In the genomic region with DNA sequence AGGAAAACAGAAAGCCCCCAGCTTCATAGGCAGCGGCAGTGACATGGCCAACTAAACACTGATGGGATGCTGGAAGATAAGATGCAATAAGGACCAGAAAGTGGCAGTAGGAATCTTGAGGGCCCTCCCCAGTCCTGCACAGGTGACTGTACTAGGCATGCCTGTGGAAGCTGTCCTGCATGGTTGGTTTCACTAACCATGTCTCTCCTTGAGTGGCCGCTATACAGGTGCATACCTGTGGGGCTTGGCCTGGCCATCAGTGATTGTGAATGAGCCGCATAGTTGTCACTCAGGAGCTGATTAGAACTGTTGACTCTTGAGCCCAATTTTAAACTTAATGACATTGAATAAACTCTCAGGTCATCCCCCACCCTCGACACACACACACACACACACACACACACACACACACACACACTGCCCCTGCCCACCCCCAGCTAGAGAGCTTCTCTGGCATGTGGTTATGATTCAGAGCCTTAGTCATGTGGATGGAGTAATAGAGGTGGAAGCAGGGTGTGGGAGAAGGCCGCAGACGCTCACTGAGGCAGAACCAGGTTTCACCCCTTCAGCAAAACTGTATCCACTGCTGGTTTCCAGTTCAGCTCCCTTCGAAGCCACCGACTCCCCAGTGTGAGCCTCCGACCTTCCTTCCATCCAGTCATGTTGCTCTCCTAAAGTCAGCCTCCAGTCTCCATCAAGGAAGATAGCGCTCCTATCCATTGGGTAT, we compare ENCODE assay signal across 23 mouse cellular contexts.
DNase-seq lines count a peak whose midpoint lies in the region; ATAC-seq lines count a peak whose summit lies in the region.
"Had no signal": no experiment of that assay in that cellular context is flagged by ENCODE, and none has a peak within 500 bp of the region (broad histone marks: within the 10 kb centered on the region; RNA-seq: fewer than 3 reads in every experiment).

No protein-coding gene starts in this region.

- H3K4me3 ChIP-seq in kidney, embryonic 16.5 days (ENCODE audit: low read length) = no peak overlapping the region
- H3K4me3 ChIP-seq in neural tube, embryonic 13.5 days = no peak overlapping the region
- H3K4me3 ChIP-seq in neural tube, embryonic 15.5 days (replicated peaks) = no peak overlapping the region
- H3K4me3 ChIP-seq in hindbrain, embryonic 13.5 days = no peak overlapping the region
- H3K4me3 ChIP-seq: embryonic facial prominence, embryonic 10.5 days; forebrain, embryonic 15.5 days; heart, embryonic 10.5 days; intestine, embryonic 15.5 days; left cerebral cortex, adult 2 months; limb, embryonic 15.5 days; megakaryocyte, embryonic 14.5 days; midbrain, embryonic 15.5 days had no signal

- no peak for DNase-seq in kidney, adult 8-10 months
- peak; percentile 28 for DNase-seq in NIH3T3 (ENCODE audit: low read depth)
- DNase-seq in spleen, postnatal 10 days (ENCODE audit: low spot score in 2 of 2) = no peak
- DNase-seq: cerebellum, adult 11-12 months; cerebellum, postnatal 10 days; gastrocnemius, postnatal 10 days; left cerebral cortex, postnatal 4 days; lung, postnatal 10 days had no signal

- H3K9me3 ChIP-seq in kidney, embryonic 16.5 days (ENCODE audit: low read length) = no peaks in the 10 kb centered on the region
- H3K9me3 ChIP-seq in neural tube, embryonic 13.5 days = no peaks in the 10 kb centered on the region
- H3K9me3 ChIP-seq in neural tube, embryonic 15.5 days (replicated peaks) = no peaks in the 10 kb centered on the region
- H3K9me3 ChIP-seq in hindbrain, embryonic 13.5 days = no peaks in the 10 kb centered on the region
- H3K9me3 ChIP-seq: embryonic facial prominence, embryonic 10.5 days; forebrain, embryonic 15.5 days; heart, embryonic 10.5 days; intestine, embryonic 15.5 days; limb, embryonic 15.5 days; midbrain, embryonic 15.5 days had no signal

- no peaks in the 10 kb centered on the region for H3K36me3 ChIP-seq in kidney, embryonic 16.5 days (ENCODE audit: insufficient read depth, low read length)
- H3K36me3 ChIP-seq in neural tube, embryonic 13.5 days = no peaks in the 10 kb centered on the region
- H3K36me3 ChIP-seq in neural tube, embryonic 15.5 days = no peaks in the 10 kb centered on the region
- no peaks in the 10 kb centered on the region for H3K36me3 ChIP-seq in hindbrain, embryonic 13.5 days
- H3K36me3 ChIP-seq: embryonic facial prominence, embryonic 10.5 days; forebrain, embryonic 15.5 days; G1E; heart, embryonic 10.5 days; intestine, embryonic 15.5 days; limb, embryonic 15.5 days; midbrain, embryonic 15.5 days had no signal

- H3K27me3 ChIP-seq in kidney, embryonic 16.5 days (ENCODE audit: insufficient read depth, low read length) = no peaks in the 10 kb centered on the region; the same call in none of the 2 replicates
- no peaks in the 10 kb centered on the region for H3K27me3 ChIP-seq in neural tube, embryonic 13.5 days
- no peaks in the 10 kb centered on the region for H3K27me3 ChIP-seq in neural tube, embryonic 15.5 days (replicated peaks)
- no peaks in the 10 kb centered on the region for H3K27me3 ChIP-seq in hindbrain, embryonic 13.5 days
- H3K27me3 ChIP-seq: forebrain, embryonic 15.5 days; intestine, embryonic 15.5 days; limb, embryonic 15.5 days; midbrain, embryonic 15.5 days had no signal

- 0 out of 2 replicates have a peak, but pooled peaks cover 6% of the 10 kb centered on the region for H3K4me1 ChIP-seq in kidney, embryonic 16.5 days (ENCODE audit: insufficient read depth, low read length)
- H3K4me1 ChIP-seq in neural tube, embryonic 13.5 days (replicated peaks) = peaks cover 7% of the 10 kb centered on the region; the same call in 1 of the 2 replicates
- 0 out of 2 replicates have a peak, but pooled peaks cover 3% of the 10 kb centered on the region for H3K4me1 ChIP-seq in neural tube, embryonic 15.5 days
- no peaks in the 10 kb centered on the region for H3K4me1 ChIP-seq in hindbrain, embryonic 13.5 days (replicated peaks)
- H3K4me1 ChIP-seq: intestine, embryonic 15.5 days; limb, embryonic 15.5 days; midbrain, embryonic 15.5 days had no signal

- no peak overlapping the region for H3K9ac ChIP-seq in kidney, embryonic 16.5 days (replicated peaks; ENCODE audit: low read length)
- no peak overlapping the region for H3K9ac ChIP-seq in neural tube, embryonic 13.5 days
- H3K9ac ChIP-seq in neural tube, embryonic 15.5 days (replicated peaks) = no peak overlapping the region
- H3K9ac ChIP-seq in hindbrain, embryonic 13.5 days = no peak overlapping the region
- H3K9ac ChIP-seq: forebrain, embryonic 15.5 days; intestine, embryonic 15.5 days; limb, embryonic 15.5 days; liver, embryonic 14.5 days; midbrain, embryonic 15.5 days had no signal

- H3K4me2 ChIP-seq in kidney, embryonic 16.5 days (replicated peaks; ENCODE audit: low read depth, low read length) = no peak overlapping the region
- H3K4me2 ChIP-seq in neural tube, embryonic 13.5 days = no peak overlapping the region
- no peak overlapping the region for H3K4me2 ChIP-seq in neural tube, embryonic 15.5 days
- H3K4me2 ChIP-seq in hindbrain, embryonic 13.5 days = no peak overlapping the region
- H3K4me2 ChIP-seq: forebrain, embryonic 15.5 days; intestine, embryonic 15.5 days; limb, embryonic 15.5 days; midbrain, embryonic 15.5 days had no signal

- ATAC-seq in kidney, embryonic 16.5 days (ENCODE audit: low FRiP score, low TSS enrichment) = peak; percentile 71; the same call in 1 of the 2 replicates
- peak; percentile 36; the same call in 1 of the 2 replicates for ATAC-seq in neural tube, embryonic 13.5 days (ENCODE audit: low read depth)
- no peak for ATAC-seq in neural tube, embryonic 15.5 days (ENCODE audit: low FRiP score)
- ATAC-seq in hindbrain, embryonic 13.5 days (ENCODE audit: low FRiP score) = no peak
- ATAC-seq: forebrain, embryonic 15.5 days; hindbrain, embryonic 16.5 days; intestine, embryonic 15.5 days; midbrain, embryonic 15.5 days had no signal

- 65% methylated on average over 10 of the region's 10 CpGs for WGBS in kidney, embryonic 16.5 days
- WGBS in neural tube, embryonic 13.5 days = 93% methylated on average over 10 of the region's 10 CpGs
- WGBS in neural tube, embryonic 15.5 days = 91% methylated on average over 10 of the region's 10 CpGs
- 90% methylated on average over 10 of the region's 10 CpGs for WGBS in hindbrain, embryonic 13.5 days

- no peak overlapping the region for H3K27ac ChIP-seq in kidney, embryonic 16.5 days (ENCODE audit: low read length)
- H3K27ac ChIP-seq in neural tube, embryonic 13.5 days (replicated peaks) = no peak overlapping the region
- H3K27ac ChIP-seq in neural tube, embryonic 15.5 days (replicated peaks) = no peak overlapping the region
- H3K27ac ChIP-seq in hindbrain, embryonic 13.5 days = no peak overlapping the region
- H3K27ac ChIP-seq: embryonic facial prominence, embryonic 10.5 days; forebrain, embryonic 15.5 days; heart, embryonic 10.5 days; intestine, embryonic 15.5 days; left cerebral cortex, adult 2 months; limb, embryonic 15.5 days; liver, embryonic 14.5 days; midbrain, embryonic 15.5 days had no signal

Comparison
In these comparisons a context has a peak if more than half of its experiments do, and no peak if none do; other contexts are left out.
1. ATAC-seq: peak in kidney, embryonic 16.5 days (single experiment) and neural tube, embryonic 13.5 days (single experiment); none in neural tube, embryonic 15.5 days (single experiment) and hindbrain, embryonic 13.5 days (single experiment).